Mouse (Mus musculus) embryonic facial prominence, embryonic 14.5 days (tissue): ENCODE data around the gene Tma16. TPM values are rescaled to one million over a fixed set of nuclear protein-coding genes. Genes with fewer than 3 reads are reported as not detected.

Experiments used
- ATAC-seq: fragments of 200-750 bp; cut with Nextera tagmentation; 2 replicates; pipeline ENCODE4 v1.8.0; 2017; ENCODE audit warnings: low read depth, moderate number of reproducible peaks, moderate TSS enrichment
- DNase-seq: peaks from one replicate; pipeline ENCODE4 v3.0.0-alpha.2; 2015; ENCODE audit warnings: low spot score
- H3K27ac ChIP-seq: fragments of 300-500 bp; sonication (generic); replicated peaks from 2 replicates; pipeline ENCODE4 v1.5.1; 2014; ENCODE audit warnings: low read depth, mild to moderate bottlenecking, low read length, moderate library complexity
- H3K27me3 ChIP-seq: fragments of 300-500 bp; sonication (generic); replicated peaks from 2 replicates; pipeline ENCODE4 v1.6.1; 2014; ENCODE audit warnings: low read length; ENCODE audit not compliant: control insufficient read depth, insufficient read depth
- H3K36me3 ChIP-seq: fragments of 300-500 bp; sonication (generic); 2 replicates; pipeline ENCODE4 v1.6.1; 2014; ENCODE audit warnings: low read length, mixed read lengths; ENCODE audit not compliant: control insufficient read depth, insufficient read depth
- H3K4me1 ChIP-seq: fragments of 300-500 bp; sonication (generic); 2 replicates; pipeline ENCODE4 v1.6.1; 2014; ENCODE audit warnings: antibody characterized with exemption, low read length; ENCODE audit not compliant: control insufficient read depth, insufficient read depth
- H3K4me2 ChIP-seq: fragments of 300-500 bp; sonication (generic); 2 replicates; pipeline ENCODE4 v1.6.1; 2014; ENCODE audit warnings: low read depth, mild to moderate bottlenecking, low read length, moderate library complexity, mixed read lengths
- H3K4me3 ChIP-seq: fragments of 300-500 bp; sonication (generic); 2 replicates; pipeline ENCODE4 v1.5.1; 2014; ENCODE audit warnings: low read depth, mild to moderate bottlenecking, low read length
- H3K9ac ChIP-seq: fragments of 300-500 bp; sonication (generic); 2 replicates; pipeline ENCODE4 v1.6.1; 2014; ENCODE audit warnings: low read depth, mild to moderate bottlenecking, low read length, moderate library complexity, mixed read lengths
- H3K9me3 ChIP-seq: fragments of 300-500 bp; sonication (generic); 2 replicates; pipeline ENCODE4 v1.6.1; 2016; ENCODE audit warnings: low read length; ENCODE audit not compliant: control insufficient read depth
- WGBS: fragments of 180-500 bp; shearing (Covaris S2); extraction: QIAGEN DNeasy Blood & Tissue Kit; methylation state at CpG from one replicate; pipeline ENCODE4 v1.1.7; 2014; 5-methylcytosine and 5-hydroxymethylcytosine counted together
- polyA plus RNA-seq: library from polyadenylated mRNA; unstranded; fragments of >200 nt; fragmentation: Nextera tagmentation; extraction: Ambion mirVana; gene quantifications from 2 replicates; pipeline ENCODE4 v1.2.1, GENCODE M21; 2014

The Tma16 gene
- polyA plus RNA-seq, 1 experiment from 2014 or later, result 10.9 TPM

DNA sequence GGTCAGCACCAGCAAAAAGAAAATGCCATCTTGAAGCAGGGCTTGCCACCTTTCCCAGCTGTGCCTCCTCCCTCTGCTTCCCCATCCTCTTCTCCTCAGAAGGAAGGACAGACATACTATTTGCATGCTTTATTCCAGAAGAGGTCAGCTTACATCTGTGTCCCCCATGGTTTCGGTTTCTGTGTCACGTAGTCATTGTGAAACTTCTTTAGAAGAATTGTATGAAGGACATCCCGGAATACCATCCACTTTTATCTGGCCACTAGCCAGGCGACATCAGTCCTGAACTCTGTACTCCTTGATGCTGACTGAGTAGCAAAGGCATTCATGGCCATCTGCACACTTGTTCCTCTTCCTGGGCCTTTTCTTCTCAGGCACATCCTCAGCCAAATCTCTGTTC, 47.9 kb downstream of the Tma16 start:
- ATAC-seq (no peak), DNase-seq (no peak)
- H3K27me3 ChIP-seq, result no peaks in the 10 kb centered on the region
- no peak overlapping the region for H3K9ac ChIP-seq
- H3K27ac ChIP-seq, result no peak overlapping the region
- H3K36me3 ChIP-seq, result no peaks in the 10 kb centered on the region
- no peaks in the 10 kb centered on the region for H3K9me3 ChIP-seq
- H3K4me1 ChIP-seq, result no peaks in the 10 kb centered on the region
- H3K4me3 ChIP-seq, result no peak overlapping the region
- H3K4me2 ChIP-seq, result no peak overlapping the region
- WGBS, result 83% methylated on average over 4 of the region's 4 CpGs

DNA sequence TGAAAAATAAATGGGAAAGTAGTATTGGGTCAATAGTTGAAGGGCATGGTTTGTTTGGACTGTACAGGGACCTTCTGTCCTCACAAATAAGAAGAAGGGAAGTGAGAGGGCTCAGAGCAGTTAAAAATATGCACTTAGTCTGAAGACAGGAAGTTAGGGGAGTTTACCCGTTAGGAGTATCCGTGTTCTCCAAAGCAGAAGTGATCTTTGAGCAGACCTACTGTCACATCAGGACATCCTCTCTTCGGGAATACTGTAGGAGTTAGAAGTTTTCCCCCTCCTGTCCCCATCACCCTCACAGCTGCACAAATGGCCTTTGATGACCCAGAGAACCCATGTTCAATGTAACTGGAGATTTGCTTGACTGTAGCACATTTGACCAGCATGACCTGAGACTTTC, 48.4 kb downstream of the Tma16 start:
- H3K9me3 ChIP-seq, result no peaks in the 10 kb centered on the region
- H3K36me3 ChIP-seq, result no peaks in the 10 kb centered on the region
- ATAC-seq (no peak), DNase-seq (no peak)
- no peaks in the 10 kb centered on the region for H3K27me3 ChIP-seq
- H3K4me3 ChIP-seq, result no peak overlapping the region
- H3K9ac ChIP-seq, result no peak overlapping the region
- no peak overlapping the region for H3K4me2 ChIP-seq
- 33% methylated on average over 3 of the region's 3 CpGs for WGBS
- no peaks in the 10 kb centered on the region for H3K4me1 ChIP-seq
- H3K27ac ChIP-seq, result no peak overlapping the region

DNA sequence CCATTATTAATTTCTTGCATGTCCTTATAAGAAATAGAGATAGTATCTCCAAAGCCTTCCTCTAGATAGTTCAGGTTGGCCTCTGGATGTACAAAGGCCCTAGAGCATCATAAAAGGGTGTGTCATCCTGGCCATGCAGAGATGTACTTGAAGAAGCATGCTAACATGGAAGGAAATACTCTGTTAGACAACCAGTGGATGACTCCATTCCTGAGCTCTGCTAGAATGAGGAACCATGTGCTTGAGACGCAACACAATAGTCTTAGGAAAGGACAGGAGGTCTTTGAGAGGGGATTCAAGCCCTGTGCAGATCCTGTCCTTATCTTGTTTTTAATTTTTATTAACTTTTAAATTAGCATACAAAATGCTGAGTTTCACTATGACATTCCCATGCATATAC, 49.5 kb downstream of the Tma16 start:
- Histone ChIP-seq H3K4me2 (no peak overlapping the region), H3K4me1 (no peaks in the 10 kb centered on the region), H3K4me3 (no peak overlapping the region), H3K36me3 (no peaks in the 10 kb centered on the region), H3K9ac (no peak overlapping the region), H3K9me3 (no peaks in the 10 kb centered on the region), H3K27me3 (no peaks in the 10 kb centered on the region), H3K27ac (no peak overlapping the region)
- 100% methylated on average over 1 of the region's 1 CpGs for WGBS
- DNase-seq (no peak), ATAC-seq (no peak)

DNA sequence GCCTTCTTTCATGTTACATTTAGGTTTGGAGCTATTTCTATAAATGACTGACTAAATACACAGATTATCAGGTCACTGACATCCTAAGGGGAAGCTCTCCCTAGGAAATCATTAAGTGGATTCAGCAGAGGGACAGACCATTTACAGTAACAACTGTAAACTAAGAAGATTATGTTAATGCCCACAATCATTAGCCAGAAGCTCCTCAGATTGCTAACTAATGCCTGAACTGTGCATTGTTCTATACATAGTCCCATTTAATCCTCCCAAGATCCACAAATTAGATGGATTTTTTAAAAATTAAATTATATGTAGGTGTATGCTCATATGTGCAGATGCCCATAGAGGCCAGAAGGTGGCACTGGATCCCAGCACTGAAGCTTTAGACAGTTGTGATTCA, 52.8 kb downstream of the Tma16 start:
- no peak for ATAC-seq
- no peak overlapping the region for H3K4me3 ChIP-seq
- DNase-seq, result no peak
- H3K4me2 ChIP-seq, result no peak overlapping the region
- no peaks in the 10 kb centered on the region for H3K27me3 ChIP-seq
- no peaks in the 10 kb centered on the region for H3K4me1 ChIP-seq
- no peaks in the 10 kb centered on the region for H3K36me3 ChIP-seq
- no peaks in the 10 kb centered on the region for H3K9me3 ChIP-seq
- H3K9ac ChIP-seq, result no peak overlapping the region
- H3K27ac ChIP-seq, result no peak overlapping the region

DNA sequence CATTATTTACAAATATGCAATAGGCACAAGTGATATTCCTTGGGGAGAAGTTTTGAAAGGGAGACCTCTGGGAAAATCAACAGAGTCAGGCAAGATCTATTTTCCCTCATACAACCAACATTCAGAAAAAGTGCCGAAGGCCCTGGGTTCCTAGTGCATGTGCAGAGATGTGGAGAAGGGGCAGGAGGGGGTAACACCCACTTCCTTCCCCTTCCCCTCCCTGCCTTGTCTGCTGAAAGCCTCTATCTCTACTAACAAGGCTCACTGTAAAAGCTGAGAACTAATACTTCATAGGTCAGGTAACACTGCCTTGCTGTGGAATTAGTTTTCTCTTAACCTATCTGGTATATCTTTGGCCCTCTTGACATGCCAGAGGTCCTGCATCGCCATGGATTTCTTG, 55.7 kb downstream of the Tma16 start:
- 74% methylated on average over 2 of the region's 2 CpGs for WGBS
- no peak overlapping the region for H3K4me3 ChIP-seq
- DNase-seq (no peak), ATAC-seq (no peak)
- H3K27me3 ChIP-seq, result no peaks in the 10 kb centered on the region
- no peaks in the 10 kb centered on the region for H3K4me1 ChIP-seq
- H3K4me2 ChIP-seq, result no peak overlapping the region
- no peaks in the 10 kb centered on the region for H3K36me3 ChIP-seq
- H3K9ac ChIP-seq, result no peak overlapping the region
- H3K9me3 ChIP-seq, result no peaks in the 10 kb centered on the region
- no peak overlapping the region for H3K27ac ChIP-seq

Other genes with a start within 250 kb of the Tma16 start
- gene Tktl2, start 25.2 kb upstream of the Tma16 start, polyA plus RNA-seq, result not detected in 2 replicates
- gene Npy5r, start 201.6 kb upstream of the Tma16 start, polyA plus RNA-seq, result 0.14 and 0.35 TPM in 2 replicates
- 2.6 and 2.8 TPM in 2 replicates for gene Npy1r, start 210.7 kb upstream of the Tma16 start, polyA plus RNA-seq